Mouse (Mus musculus) embryonic fibroblast, embryonic 13.5 days (primary cell): ENCODE data around the gene Stk24.

Source experiments
- CTCF ChIP-seq: IDR thresholded peaks from 2 replicates; pipeline ENCODE4 v1.5.1; 2011; ENCODE audit warnings: mild to moderate bottlenecking, control low read depth, low read length, moderate library complexity, borderline replicate concordance; ENCODE audit not compliant: insufficient read depth
- POLR2A ChIP-seq: IDR thresholded peaks from 2 replicates; pipeline ENCODE4 v1.6.1; 2011; ENCODE audit warnings: low read depth, mild to moderate bottlenecking, control low read depth, low read length, moderate library complexity

DNA sequence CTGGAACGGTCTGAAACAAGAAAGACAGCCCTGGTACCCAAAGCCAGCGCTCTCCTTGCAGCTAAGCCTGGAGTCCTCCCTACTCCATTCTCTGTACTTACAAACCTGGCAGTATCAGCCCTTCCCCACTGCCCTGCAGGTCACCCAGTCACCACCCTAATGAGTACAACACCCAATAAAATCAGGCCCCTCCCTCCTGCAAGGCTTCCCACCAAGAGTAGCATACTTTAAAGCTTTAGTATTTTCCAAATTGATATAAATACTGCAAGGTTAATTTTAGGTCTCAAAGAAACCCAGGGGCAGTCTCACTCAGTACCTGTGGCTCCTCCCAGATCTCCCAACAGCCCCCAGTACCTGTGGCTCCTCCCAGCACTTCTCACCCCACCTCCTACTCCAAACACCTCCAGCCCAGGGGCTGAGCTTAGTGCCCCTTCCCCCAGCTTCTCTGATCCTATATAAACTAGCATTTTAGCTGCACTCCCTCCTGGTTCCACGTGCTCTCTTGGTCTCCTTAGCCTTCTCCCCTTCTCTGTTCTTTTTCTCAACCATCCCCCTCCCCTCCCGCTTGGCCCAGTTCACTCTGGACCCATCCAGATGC lies 11.6 kb downstream of the Stk24 start:
- TF ChIP-seq POLR2A = no peak
- no peak for TF ChIP-seq CTCF
